Comparison of ENCODE assay signal across 22 mouse cellular contexts in genomic region chr10:105345920-105346319, GRCm38 (mm10).
A peak's percentile ranks its signal among the peaks of the same experiment; 100 is the strongest.
DNase-seq lines count a peak whose midpoint lies in the region; ATAC-seq and TF ChIP-seq lines count a peak whose summit lies in the region.
"Had no signal": no experiment of that assay in that cellular context is flagged by ENCODE, and none has a peak within 500 bp of the region (broad histone marks: within the 10 kb centered on the region; RNA-seq: fewer than 3 reads in every experiment).

No protein-coding gene starts in this region.

- 88% methylated on average over 3 of the region's 3 CpGs for WGBS in intestine, embryonic 15.5 days
- WGBS in intestine, embryonic 16.5 days: 75% methylated on average over 3 of the region's 3 CpGs
- 39% methylated on average over 3 of the region's 3 CpGs for WGBS in intestine, postnatal 0 days

- TF ChIP-seq CTCF in intestine, postnatal 0 days (IDR thresholded peaks at IDR 0.05; ENCODE audit: low read depth): no peak

- no peak overlapping the region for H3K4me3 ChIP-seq in intestine, embryonic 15.5 days (replicated peaks)
- H3K4me3 ChIP-seq in intestine, embryonic 16.5 days (ENCODE audit: low read length): no peak overlapping the region
- no peak overlapping the region for H3K4me3 ChIP-seq in intestine, postnatal 0 days (ENCODE audit: low read depth, low read length)

- ATAC-seq in intestine, embryonic 15.5 days: 0 out of 2 replicates have a peak, but pooled peaks have one; percentile 50
- ATAC-seq in intestine, embryonic 16.5 days: peak; percentile 81
- peak; percentile 96 for ATAC-seq in intestine, postnatal 0 days
- ATAC-seq: activated CD4-positive, CD25-positive, alpha-beta regulatory T cell, adult 4 months; CD4-positive, CD25-positive, alpha-beta regulatory T cell, adult 4 months; Patski had no signal

- H3K27me3 ChIP-seq in intestine, embryonic 15.5 days (replicated peaks): no peaks in the 10 kb centered on the region
- H3K27me3 ChIP-seq in intestine, embryonic 16.5 days (replicated peaks; ENCODE audit: control insufficient read depth, insufficient read depth, low read length): no peaks in the 10 kb centered on the region
- H3K27me3 ChIP-seq in intestine, postnatal 0 days (replicated peaks; ENCODE audit: control insufficient read depth, insufficient read depth, low read length): no peaks in the 10 kb centered on the region
- H3K27me3 ChIP-seq: CH12.LX, Patski had no signal

- no peak for DNase-seq in cerebellum, postnatal 36 days
- no peak for DNase-seq in thymus, postnatal 14 days
- DNase-seq in Muller cell, postnatal 12 days (ENCODE audit: inconsistent ontology term): no peak
- DNase-seq: adrenal gland, adult 2 months; adrenal gland, adult 8-10 months; adrenal gland, postnatal 10 days; adrenal gland, postnatal 14 days; adrenal gland, postnatal 25 days; adrenal gland, postnatal 36 days; B cell, adult 2 months; cerebellum, adult 11 months; cerebellum, adult 11-12 months; cerebellum, adult 18-20 months; cerebellum, adult 2 months had no signal

- H3K36me3 ChIP-seq in intestine, embryonic 15.5 days: no peaks in the 10 kb centered on the region
- no peaks in the 10 kb centered on the region for H3K36me3 ChIP-seq in intestine, embryonic 16.5 days (ENCODE audit: control insufficient read depth, insufficient read depth, low read length)
- H3K36me3 ChIP-seq in intestine, postnatal 0 days (ENCODE audit: control insufficient read depth, insufficient read depth): no peaks in the 10 kb centered on the region
- H3K36me3 ChIP-seq: G1E had no signal

- H3K27ac ChIP-seq in intestine, embryonic 15.5 days: no peak overlapping the region
- H3K27ac ChIP-seq in intestine, embryonic 16.5 days (ENCODE audit: low read length): no peak overlapping the region
- H3K27ac ChIP-seq in intestine, postnatal 0 days (ENCODE audit: low read depth, low read length): no peak overlapping the region

- H3K4me1 ChIP-seq in intestine, embryonic 15.5 days (replicated peaks): no peaks in the 10 kb centered on the region
- H3K4me1 ChIP-seq in intestine, embryonic 16.5 days (ENCODE audit: control insufficient read depth, insufficient read depth, low read length): no peaks in the 10 kb centered on the region
- no peaks in the 10 kb centered on the region for H3K4me1 ChIP-seq in intestine, postnatal 0 days (replicated peaks; ENCODE audit: control insufficient read depth, insufficient read depth, low read length)

- H3K9me3 ChIP-seq in intestine, embryonic 15.5 days: no peaks in the 10 kb centered on the region
- no peaks in the 10 kb centered on the region for H3K9me3 ChIP-seq in intestine, embryonic 16.5 days (ENCODE audit: control insufficient read depth, low read length)
- no peaks in the 10 kb centered on the region for H3K9me3 ChIP-seq in intestine, postnatal 0 days (ENCODE audit: control insufficient read depth)
- H3K9me3 ChIP-seq: G1E had no signal

- no peak overlapping the region for H3K9ac ChIP-seq in intestine, embryonic 15.5 days
- no peak overlapping the region for H3K9ac ChIP-seq in intestine, embryonic 16.5 days (ENCODE audit: low read depth, low read length)
- H3K9ac ChIP-seq in intestine, postnatal 0 days (ENCODE audit: low read depth, low read length): no peak overlapping the region

- H3K4me2 ChIP-seq in intestine, embryonic 15.5 days (replicated peaks): no peak overlapping the region
- H3K4me2 ChIP-seq in intestine, embryonic 16.5 days (ENCODE audit: low read depth, low read length): no peak overlapping the region
- H3K4me2 ChIP-seq in intestine, postnatal 0 days (replicated peaks; ENCODE audit: low read depth): no peak overlapping the region
